Mouse (Mus musculus) CH12.LX (cell line): ENCODE measurements at regions not wholly inside any gene's neighbourhood (a gene's known extent, or its start where the extent isn't known, plus 50 kb on each side); places are given as distances from the start of the nearest gene placed in this dataset.

Source experiments
- BHLHE40 ChIP-seq: IDR thresholded peaks from 2 replicates; pipeline ENCODE4 v1.6.1; 2011; ENCODE audit warnings: mild to moderate bottlenecking, low read depth, low read length, improper control_type of control experiment
- CHD2 ChIP-seq: IDR thresholded peaks from 2 replicates; pipeline ENCODE4 v1.6.1; 2011; ENCODE audit warnings: low read length, improper control_type of control experiment
- CTCF ChIP-seq, 2 experiments: IDR thresholded peaks in 1 of 2; conservative IDR thresholded peaks in 1 of 2; 2 replicates each; pipeline ENCODE4 v1.5.1; 2011 to 2012; ENCODE audit warnings: low read depth in 2 of 2, low read length in 2 of 2, improper control_type of control experiment in 1 of 2, inconsistent platforms in 1 of 2, mild to moderate bottlenecking in 1 of 2, moderate library complexity in 1 of 2
- JUND ChIP-seq: conservative IDR thresholded peaks from 2 replicates; pipeline ENCODE4 v1.6.1; 2011; ENCODE audit warnings: low read depth, low read length, improper control_type of control experiment
- MAX ChIP-seq: IDR thresholded peaks from 2 replicates; pipeline ENCODE4 v1.6.1; 2011; ENCODE audit warnings: low read length, improper control_type of control experiment
- POLR2A ChIP-seq: IDR thresholded peaks from 2 replicates; pipeline ENCODE4 v1.6.1; 2011; ENCODE audit warnings: low read depth, mild to moderate bottlenecking, improper control_type of control experiment, low read length
- POLR2AphosphoS2 ChIP-seq: IDR thresholded peaks from 2 replicates; pipeline ENCODE4 v1.6.1; 2011; ENCODE audit warnings: low read depth, low read length, improper control_type of control experiment
- SIN3A ChIP-seq: IDR thresholded peaks from 2 replicates; pipeline ENCODE4 v1.6.1; 2012; ENCODE audit warnings: low read length, improper control_type of control experiment, inconsistent platforms
- ZC3H11A ChIP-seq: IDR thresholded peaks from 2 replicates; pipeline ENCODE4 v1.6.1; 2012; ENCODE audit warnings: low read depth, mild to moderate bottlenecking, inconsistent platforms, low read length, improper control_type of control experiment
- ZKSCAN1 ChIP-seq: IDR thresholded peaks from 2 replicates; pipeline ENCODE4 v1.6.1; 2012; ENCODE audit warnings: low read depth, inconsistent platforms, low read length, improper control_type of control experiment, borderline replicate concordance

- TF ChIP-seq CTCF (conservative IDR thresholded peaks at IDR 0.05 in 1 of 2, IDR thresholded peaks at IDR 0.05 in 1 of 2; ENCODE audit: low read depth in 2 of 2, low read length in 2 of 2): no peak
- TF ChIP-seq MAX: no peak
- no peak for TF ChIP-seq ZC3H11A
- no peak for TF ChIP-seq POLR2A
- no peak for TF ChIP-seq POLR2AphosphoS2
- TF ChIP-seq SIN3A: no peak
- TF ChIP-seq CHD2: no peak
- no peak for TF ChIP-seq BHLHE40
- TF ChIP-seq JUND: no peak
- TF ChIP-seq ZKSCAN1: no peak
These were observed 115.5 kb upstream of the Noct start for GRCm38 (mm10) chr3:51108639-51109202.
